Mouse (Mus musculus) ovary, adult 18-20 months (tissue): ENCODE measurements around the gene Prdm16.

Experiments
- DNase-seq: peaks from one replicate; pipeline ENCODE4 v3.0.0; 2022; ENCODE audit warnings: low spot score, mixed read lengths

Gene Prdm16

DNA sequence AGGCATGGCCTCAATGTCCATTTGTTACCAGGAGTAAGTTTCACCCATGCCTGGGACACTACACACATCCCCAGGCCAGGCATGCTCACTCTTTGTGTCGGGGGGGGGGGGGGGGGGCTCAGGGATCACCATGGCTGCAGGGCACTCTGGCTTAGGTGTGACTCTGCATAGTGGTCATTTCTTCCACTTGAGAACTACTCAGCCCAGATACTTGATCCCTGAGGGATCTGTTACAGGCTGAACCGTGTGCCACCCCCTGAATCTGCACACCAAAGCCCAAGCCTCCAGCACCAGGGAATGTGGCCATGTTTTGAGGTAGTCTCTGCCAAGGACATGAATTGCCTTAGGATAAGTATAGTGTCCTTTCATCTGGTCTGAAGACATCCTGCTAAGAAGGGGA lies 123.0 kb downstream of the Prdm16 start:
- DNase-seq: no peak

DNA sequence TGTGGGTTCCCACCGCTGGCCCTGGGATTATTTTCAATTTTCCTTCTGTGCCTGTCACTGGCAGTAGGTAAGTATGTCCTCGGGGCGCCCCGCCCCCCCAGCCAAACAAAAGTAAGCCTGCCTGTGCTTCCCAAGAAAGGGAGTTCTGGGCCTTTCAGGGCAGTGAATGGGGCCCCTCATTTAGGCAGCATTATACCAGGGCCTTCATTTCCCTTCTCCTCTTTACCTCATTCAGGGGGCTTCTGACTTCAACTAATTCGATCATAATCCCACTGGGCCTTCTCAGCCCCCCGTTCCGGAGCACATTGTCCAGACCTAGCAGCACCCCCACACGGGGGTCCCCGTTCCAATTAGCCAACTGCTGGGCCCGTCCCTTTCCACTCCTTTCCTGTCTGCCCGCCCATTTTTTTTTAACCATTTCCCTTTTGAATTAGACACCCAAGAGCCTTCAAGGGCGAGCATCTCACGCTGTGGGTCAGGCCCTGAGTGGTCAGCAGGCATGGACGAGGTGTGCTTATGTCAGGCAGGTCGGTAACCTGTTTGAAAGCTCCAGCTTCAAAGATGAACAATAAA lies 124.1 kb downstream of the Prdm16 start:
- no peak for DNase-seq

DNA sequence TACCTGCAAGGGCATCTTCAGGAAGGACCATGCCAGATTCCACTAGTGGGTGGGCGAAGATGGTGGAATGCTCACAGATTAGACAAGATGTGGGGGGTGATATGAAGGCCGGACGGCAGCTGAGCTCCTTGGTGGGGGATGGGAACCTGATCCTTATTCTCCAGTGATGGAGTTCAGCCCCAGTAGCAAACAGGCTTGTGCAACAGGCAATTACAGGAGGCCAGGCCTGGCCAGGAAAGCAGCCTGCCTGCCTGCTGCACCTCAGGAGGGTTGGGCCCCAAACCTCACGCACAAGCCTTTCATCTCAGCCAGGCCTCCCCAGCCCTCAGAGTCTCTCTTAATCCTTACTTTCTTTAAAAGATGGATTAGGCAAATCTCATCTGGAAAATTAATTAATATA lies 124.9 kb downstream of the Prdm16 start:
- DNase-seq: no peak

DNA sequence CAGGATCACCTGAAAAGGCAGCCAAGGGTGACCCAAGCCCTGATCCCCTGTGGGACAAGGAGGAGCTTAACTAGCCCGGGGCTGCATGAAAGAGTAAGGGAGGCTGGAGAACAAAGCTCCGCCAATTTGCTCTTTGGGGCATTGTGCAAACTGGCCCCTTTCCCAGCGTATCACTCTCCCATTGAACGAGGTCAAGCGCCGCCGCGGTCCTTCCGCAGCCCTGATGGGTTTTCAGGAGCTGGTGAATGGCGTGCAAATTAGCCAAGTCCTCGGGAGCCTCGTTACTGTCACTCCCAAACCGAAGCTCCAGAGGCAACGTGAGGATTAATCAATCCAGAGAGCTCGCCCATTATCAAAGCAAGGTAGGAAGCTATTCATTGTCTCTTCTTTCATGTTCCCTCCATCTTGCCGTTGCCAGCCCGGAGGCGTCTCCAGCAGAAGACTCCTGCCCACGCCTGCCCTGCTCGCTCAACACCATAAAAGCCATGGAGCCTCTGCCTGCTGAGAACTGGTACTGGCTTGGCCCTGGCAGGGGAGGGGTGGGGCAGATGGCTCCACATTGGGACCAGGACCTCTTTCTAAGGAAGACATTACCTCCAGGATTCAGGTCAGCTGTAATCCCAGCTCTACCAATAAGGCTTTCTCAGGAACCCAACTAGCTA lies 129.8 kb downstream of the Prdm16 start:
- no peak for DNase-seq

DNA sequence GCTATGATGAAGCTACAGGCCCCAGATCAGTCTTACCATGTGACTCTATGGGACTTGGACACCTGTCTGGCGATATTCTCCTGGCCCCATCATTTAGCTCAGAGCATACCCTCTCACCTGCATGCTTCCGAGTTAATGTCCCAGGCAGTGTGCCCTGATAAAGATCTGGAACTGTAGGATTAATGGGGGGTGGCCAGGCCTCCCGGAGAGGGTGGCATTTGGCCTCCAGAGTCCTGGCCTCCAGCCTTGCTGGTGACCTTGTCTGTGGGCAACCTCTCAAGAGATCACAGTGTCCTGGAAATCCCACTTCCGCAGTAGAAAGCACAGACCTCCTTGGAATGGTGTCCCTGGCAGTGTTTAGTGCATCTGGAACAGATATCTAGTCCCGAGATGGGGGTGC lies 131.4 kb downstream of the Prdm16 start:
- no peak for DNase-seq

DNA sequence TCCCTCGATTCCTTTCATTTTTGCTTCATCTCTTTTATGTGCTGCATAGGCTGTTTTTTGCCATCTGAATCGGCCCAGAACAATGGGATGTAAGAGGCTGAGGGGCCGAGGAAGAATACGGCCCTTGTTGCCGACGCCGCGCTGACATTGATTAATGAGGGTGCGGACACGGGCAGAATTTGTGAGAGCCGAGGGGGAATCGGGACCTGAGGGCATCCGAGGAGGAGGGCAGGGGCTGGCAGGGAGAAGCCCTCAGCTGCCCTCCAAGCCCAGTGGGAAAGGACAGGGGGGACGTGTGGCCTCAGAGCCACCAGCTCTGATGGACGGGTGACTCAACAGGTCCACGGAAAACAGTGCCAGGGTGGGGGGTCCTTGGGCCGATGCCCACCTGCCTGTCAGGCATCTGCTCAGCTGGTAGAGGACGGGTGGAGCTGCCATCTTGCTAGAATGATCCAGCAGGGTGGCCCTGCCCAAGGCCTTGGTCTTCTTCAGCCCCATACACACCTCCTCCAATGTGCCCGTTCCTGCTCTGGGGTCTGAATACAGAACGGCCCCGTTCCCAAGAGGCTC lies 133.3 kb downstream of the Prdm16 start:
- DNase-seq: no peak

DNA sequence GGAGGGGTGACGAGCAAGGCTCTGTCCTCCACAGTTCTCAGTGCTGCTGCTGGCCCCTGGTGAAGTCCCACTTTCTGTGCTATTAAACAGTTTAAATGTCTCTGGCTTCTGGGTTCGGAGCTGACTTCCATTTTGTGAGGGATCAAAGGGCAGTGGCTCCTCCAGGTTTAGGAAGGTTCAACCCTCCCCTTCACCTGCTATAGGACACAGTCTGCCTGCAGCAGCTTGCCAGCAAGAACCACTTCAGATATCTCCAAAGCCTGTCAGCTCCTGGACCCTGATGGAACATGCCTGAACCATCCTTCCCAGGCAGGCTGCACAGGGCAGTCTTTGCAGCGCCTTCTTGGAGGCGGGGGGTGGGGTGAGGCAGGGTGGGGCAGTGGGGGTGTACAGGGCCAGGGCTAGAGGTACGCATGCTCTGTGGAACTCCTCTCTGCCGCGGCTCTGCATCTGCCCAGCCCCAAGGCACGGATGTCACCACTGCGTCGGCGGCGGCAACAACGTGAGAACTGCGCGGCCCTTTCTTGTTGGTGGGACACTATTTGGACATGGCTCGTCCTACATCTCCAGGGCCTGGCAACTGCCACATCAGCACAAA lies 134.2 kb downstream of the Prdm16 start:
- DNase-seq: no peak

DNA sequence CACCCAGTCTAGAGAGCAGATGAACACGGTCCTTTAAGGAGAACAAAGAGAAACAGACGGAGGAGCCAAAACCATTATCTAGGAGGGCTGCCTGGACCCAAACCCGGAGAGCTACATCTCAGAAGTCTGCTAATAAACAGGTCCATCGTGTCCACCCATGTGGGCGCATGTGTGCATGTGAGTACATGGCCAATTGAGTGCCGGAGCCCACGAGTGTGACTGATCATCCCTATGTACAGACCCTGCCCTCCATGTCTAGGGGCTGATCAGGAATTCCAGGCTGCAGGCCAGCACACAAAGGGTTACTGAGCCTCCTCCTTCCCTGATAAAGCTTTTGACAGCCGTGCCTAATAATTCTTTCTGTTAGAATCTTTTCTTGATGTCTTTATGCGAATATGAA lies 136.0 kb downstream of the Prdm16 start:
- DNase-seq: no peak

DNA sequence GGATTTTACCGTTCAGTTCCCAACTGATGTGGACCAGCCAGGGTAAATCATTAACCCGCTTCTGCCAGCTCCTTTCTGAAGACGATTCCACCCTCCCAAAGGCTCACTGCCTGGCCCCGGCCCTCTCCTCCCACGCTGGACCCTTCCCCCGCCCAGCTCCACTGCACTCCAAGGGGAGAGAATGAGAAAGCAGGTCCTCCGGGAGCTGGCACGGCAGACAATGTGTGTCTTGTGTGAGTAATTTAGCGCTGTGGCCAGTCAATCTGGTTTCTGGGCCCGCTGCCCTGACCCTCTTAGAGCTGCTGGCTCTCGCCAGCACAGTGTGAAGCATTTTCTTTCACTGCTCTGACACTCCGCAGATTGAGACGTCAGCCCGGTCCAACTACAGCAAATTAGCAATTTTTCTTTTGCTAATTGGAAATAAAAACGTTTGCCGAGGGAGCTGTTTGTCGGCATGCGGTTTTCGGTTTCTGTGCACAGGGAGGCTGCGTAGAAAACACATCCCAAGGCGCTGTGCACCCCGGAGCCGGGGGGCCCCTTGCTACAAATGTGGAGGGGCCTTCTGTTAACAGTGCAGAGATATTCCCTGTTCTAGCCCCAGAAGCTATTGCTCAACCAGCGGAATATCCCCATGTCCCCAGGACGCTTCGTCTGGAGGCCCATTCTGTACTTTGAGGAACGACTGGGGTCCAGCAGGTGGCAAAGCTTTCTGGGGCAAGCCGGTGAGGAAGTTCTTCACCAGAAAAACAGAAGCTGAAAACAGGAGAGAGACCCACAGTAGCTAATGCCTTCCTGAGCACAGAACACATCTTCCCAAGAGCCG lies 136.8 kb downstream of the Prdm16 start:
- peak; percentile 32 for DNase-seq

DNA sequence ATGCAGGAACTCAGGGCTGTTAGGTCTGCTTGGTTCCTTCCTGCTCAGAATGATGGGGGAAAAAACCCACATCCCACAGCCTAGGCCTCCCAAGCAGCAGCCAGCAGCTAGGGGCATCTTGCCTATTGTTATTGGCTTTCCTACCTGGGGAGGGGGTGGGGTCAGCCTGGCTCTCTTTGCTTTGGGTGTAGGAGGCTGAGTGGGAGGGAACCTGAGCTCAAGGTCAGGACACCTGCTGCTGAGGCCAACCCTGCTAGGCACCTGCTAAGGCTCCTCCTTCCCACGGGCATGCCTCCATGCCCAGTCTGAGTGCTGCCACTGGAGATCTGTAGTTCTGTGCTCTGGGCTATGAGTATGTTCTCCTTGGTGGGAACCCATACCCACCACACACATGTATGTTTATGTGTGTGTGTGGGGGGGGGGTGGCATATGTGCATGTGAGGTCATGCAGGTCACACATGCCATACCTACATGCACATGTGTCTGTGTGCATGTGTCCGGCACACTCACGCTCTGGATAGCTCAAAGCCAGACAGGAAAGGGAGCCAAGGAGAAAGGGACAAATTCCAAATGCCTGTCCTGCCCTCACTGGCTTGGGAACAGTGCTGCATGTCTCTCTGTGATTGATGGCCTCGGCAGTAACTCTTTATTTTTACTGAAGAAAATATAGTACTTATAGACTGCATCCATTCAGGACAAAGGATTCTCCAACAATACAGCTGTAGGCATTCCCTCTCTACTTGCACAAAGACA lies 139.1 kb downstream of the Prdm16 start:
- no peak for DNase-seq

DNA sequence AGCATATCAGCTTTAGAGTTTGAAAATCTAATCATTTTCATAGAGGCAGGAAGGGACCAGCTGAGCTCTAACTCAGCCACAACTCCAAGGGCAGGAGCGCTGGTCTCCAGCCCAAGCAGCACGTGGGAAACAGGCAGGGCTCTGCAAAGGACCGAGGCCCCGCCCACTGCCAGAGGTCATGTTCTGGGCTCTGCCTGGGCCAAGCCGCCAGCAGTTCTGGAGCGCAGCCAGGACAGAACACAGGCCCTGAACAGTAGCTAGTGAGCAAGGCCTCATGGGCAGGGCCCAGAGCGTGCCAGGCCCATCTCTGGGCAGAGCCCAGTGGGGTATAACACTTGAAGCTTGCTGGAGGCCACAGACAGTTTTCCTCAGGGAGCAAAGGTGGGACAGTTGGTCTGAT lies 139.7 kb downstream of the Prdm16 start:
- DNase-seq: peak; percentile 92

DNA sequence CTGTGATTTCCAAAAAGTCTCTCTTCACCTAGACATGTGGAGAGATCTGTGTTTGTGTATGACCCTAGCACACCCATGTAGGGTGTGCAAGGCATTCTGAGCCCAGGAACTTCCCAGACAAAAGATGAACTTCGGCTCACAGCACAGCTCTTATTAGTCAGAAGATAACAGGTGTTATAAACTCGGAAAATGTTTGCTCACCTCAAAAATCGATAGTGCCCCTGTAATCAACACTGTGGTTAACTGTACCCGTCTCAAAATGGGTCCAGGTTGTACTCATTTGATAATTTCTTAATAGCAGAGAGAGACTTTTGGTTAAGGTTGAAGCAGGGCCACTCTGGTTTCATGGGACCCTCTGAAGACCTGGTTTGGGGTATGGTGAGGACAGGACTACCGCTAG lies 140.2 kb downstream of the Prdm16 start:
- no peak for DNase-seq

DNA sequence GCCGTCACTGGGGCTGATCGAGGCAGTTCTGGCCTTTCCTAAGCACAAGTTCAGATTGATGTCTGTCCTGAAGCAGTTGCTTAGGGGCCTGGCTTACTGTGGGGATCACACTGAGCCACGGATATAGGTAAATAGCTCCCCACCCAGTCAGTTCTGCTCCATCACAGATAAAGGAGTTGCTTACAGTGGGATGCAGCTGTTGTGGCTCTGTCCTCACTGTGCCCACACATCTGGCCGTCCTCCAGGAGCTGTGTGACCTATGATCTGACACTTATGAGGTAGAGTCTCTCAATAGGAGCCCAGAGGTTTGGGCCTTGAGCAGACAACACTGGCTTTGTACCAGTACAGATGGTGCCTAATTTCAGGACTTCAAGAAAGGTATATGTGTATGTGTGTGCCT lies 142.7 kb downstream of the Prdm16 start:
- no peak for DNase-seq

DNA sequence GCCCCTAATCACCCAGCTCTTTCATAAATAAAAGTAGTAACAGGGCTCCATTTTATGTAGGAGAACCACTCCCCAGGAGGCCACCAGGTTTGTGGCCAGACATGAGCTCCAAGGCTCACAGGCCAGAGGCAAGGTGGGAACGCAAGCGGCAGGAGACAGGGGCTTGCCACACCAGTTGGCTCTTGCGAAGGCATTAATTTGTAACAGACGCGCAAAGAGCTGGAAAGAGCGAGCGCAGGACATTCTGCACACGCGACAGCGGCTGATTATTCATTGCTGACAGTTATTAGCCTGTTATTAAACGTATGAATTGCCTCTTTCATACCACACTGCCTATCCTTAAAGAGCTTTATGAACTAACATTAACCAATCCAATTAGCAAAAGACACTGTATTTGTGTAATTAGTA lies 144.0 kb downstream of the Prdm16 start:
- no peak for DNase-seq

DNA sequence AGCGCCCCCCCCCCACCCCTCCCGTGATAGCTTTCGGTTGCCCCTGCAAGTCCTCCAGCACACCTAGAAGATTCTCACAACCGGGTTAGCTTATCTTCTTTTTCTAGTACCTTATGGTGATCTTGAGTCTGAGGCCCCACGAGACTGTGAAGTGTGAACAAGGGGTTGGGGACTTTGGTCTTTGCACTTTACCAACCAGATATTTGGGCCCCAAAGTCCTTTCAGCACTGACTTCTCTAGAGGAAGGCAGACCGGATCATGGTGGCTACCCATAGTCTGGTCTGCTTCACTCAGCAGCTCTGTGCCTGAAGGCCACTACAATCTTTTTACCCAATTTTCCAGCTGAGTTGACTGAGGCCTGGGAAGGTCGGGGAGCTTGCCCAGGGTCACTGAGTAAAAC lies 144.4 kb downstream of the Prdm16 start:
- DNase-seq: no peak

DNA sequence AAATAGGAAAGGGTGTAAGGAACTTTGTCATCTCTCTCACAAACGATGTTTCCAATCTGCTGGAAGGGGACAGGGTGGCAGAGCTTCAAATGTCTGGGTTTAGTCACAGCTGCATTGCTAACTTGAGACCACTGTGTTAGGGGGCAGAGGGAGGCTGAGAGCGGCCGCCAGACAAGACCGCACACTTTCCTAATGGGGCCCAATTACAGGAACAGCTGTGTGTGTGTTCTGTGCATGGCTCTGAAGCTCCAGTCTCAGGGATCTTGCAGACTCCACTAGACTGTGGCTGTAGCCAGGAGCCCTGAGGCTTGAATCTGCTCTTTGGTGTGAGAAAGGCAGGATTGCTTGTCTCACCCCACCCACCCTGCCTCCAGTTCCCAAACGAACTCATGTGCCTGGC lies 148.6 kb downstream of the Prdm16 start:
- DNase-seq: no peak

DNA sequence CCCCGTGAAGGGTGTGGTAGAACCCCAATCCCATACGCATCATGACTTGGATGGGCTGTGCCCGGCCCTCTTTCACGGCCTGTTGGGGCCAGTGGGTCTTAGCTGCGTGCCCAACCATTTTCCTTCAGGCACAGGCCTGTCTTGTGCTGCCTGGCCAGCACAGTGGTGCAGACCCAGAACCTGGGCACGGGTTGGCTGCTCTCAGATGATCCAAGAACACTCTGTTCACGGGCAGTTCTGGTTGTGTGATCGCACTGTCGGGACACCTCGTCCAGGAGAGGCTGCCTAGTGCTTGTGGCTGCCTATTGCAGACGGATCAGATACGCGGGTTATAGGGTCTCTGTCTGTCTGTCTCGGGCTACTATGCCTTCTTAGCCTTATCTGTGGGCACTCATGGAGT lies 154.0 kb downstream of the Prdm16 start:
- DNase-seq: no peak

DNA sequence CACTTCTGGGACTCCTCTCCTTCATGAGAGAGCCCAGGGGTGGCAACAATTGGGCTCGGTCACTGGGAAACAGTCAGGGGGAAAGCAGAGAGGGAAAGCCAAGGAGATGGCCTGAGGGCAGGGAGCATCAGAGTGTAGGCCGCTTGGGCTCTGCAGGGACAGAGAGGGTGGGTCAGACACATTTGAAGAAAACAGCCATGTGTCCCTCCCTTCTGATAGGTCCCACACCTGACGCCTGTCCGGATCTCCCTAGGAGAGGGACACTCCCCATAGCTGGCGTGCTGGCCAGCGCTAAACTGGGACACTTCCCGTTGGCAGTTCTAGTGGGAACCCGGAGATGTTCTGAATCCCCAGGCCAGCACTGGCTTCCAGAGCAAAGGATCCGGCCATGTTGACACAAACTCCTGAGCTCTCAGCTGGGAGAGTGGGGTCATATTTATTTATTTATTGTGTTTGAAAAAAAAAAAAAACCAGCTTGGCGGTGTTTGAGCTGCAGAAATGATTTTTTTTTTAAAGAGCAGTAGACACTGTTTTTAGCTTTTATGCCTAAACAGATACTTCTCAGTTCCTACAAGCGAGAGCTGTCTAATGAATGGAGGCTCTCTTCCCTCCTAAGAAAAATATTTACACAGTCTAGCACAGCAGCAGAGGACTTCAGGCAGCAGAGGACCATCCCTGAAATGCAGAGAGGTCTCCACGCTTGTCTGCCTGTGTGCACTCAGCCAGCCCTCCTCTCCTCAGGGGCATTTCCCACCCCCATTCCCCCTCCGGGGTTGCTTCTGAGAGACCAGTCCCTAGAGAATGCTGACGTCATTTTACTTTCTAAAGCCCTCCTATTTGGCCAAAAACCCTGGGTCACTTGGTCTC lies 154.7 kb downstream of the Prdm16 start:
- no peak for DNase-seq

DNA sequence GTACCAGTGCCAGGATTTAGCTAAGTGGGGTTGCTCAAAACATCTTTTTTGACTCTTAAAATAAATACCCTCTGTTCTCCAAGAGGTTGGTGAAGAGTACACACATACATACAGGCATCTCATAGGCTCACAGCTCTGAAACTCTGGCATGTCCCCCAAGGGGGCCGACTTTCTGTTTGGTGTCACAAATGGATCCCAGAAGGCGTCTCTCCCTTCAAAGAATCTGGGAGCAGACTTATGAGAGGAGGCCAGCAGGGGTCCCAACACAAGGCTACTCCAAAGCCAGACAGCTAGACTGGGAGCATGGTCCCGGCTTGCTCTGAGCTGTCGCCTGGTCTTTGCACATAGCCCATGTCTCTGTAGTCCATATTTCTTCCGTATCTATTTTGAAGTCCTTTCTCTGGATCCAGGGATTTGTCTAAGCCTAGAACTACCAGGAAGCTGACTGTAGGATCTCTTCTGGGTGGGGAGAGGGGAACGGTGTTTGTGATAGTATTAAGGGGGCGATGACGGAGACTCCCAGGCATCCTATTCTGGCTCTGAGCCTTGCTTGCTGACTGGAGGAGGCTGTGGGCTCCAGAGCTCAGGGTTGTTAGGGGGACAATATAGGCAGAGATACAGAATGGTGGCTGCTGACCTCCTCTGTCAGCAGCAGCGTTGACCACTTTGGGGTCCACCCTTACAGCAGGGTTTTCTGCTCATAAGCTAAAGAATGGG lies 156.0 kb downstream of the Prdm16 start:
- no peak for DNase-seq

DNA sequence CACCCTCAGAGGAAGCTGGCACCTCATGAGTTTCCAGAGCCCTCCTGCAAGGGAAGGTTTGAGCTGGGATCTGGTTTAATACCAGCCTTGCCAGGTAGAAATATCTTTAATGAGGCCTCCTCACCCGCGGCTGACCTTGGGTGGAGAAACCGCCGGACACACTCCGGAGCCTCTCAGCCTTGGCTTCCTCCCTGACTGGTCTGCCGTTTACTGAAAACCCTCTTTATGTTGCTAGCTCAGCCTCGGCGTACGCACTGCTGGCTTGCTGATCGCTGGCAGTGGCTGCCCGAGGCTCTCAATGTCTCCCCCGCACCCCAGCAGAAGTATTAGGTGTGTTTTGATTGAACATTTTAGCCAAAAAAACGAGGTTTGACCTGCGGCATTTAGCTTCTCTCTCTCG lies 156.5 kb downstream of the Prdm16 start:
- DNase-seq: no peak
